ENCODE assay signal across 8 mouse cellular contexts in the genomic region with DNA sequence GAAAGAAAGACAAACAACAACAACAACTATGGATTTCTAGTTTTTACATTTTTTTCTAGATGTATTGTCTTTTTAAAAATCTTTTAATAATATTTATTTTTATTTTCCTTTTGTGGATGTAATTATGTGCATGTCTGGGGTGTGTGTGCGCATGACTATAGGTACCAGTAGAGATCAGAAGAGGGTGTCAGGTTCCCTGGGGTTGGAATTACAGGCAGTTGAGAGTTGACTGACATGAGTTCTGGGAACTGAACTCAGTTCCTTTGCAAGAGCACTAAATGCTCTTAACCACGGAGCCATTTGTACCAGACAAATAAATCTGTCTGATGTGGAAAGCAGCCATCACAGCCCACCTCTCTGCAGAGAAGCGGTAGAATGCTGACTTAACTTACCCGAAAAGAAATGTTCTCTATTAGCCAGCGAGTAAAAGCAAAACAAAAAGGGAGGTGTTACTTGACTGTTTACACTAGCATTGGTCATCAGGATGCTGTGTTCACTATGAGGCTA. TPM values are rescaled to one million over a fixed set of nuclear protein-coding genes. Genes with fewer than 3 reads are reported as not detected.
DNase-seq lines count a peak whose midpoint lies in the region; ATAC-seq and TF ChIP-seq lines count a peak whose summit lies in the region.

No protein-coding gene starts in this region.

- no peak overlapping the region for H3K9ac ChIP-seq in kidney, embryonic 15.5 days
- H3K9ac ChIP-seq in lung, embryonic 16.5 days (ENCODE audit: low read length): peak overlapping the region; percentile 53
- H3K9ac ChIP-seq in stomach, postnatal 0 days (ENCODE audit: low read length): no peak overlapping the region

- H3K27ac ChIP-seq in kidney, embryonic 15.5 days: no peak overlapping the region
- H3K27ac ChIP-seq in bone marrow, adult 2 months (ENCODE audit: control insufficient read depth, insufficient read depth, low read depth, low read length, poor library complexity): no peak overlapping the region
- H3K27ac ChIP-seq in lung, embryonic 16.5 days (ENCODE audit: low read length): no peak overlapping the region
- H3K27ac ChIP-seq in stomach, postnatal 0 days (replicated peaks): no peak overlapping the region

- no peaks in the 10 kb centered on the region for H3K9me3 ChIP-seq in kidney, embryonic 15.5 days (replicated peaks)
- H3K9me3 ChIP-seq in lung, embryonic 16.5 days (ENCODE audit: control insufficient read depth, low read length): no peaks in the 10 kb centered on the region
- H3K9me3 ChIP-seq in stomach, postnatal 0 days (ENCODE audit: control insufficient read depth, low read length): no peaks in the 10 kb centered on the region

- DNase-seq in kidney, postnatal 10 days: no peak
- DNase-seq in heart, postnatal 36 days: peak; percentile 13 to 44
- DNase-seq in stomach, postnatal 0 days (ENCODE audit: low spot score): no peak
- DNase-seq in embryo, embryonic 9.5 days (ENCODE audit: extremely low spot score): no peak
- no peak for DNase-seq in adrenal gland, postnatal 14 days

- H3K36me3 ChIP-seq in kidney, embryonic 15.5 days: no peaks in the 10 kb centered on the region
- H3K36me3 ChIP-seq in lung, embryonic 16.5 days (ENCODE audit: control insufficient read depth, insufficient read depth, low read length): no peaks in the 10 kb centered on the region
- H3K36me3 ChIP-seq in stomach, postnatal 0 days (ENCODE audit: control insufficient read depth, insufficient read depth, low read length): no peaks in the 10 kb centered on the region

- peak; percentile 36; the same call in 1 of the 2 replicates for ATAC-seq in kidney, embryonic 15.5 days (replicated peaks; ENCODE audit: low FRiP score)
- no peak for ATAC-seq in lung, embryonic 16.5 days (ENCODE audit: low read depth)
- ATAC-seq in stomach, postnatal 0 days (ENCODE audit: low FRiP score, low TSS enrichment): no peak

- 0 out of 2 replicates have a peak, but pooled peaks cover 3% of the 10 kb centered on the region for H3K4me1 ChIP-seq in kidney, embryonic 15.5 days
- no peaks in the 10 kb centered on the region; the same call in 1 of the 2 replicates for H3K4me1 ChIP-seq in bone marrow, adult 2 months (ENCODE audit: control insufficient read depth, insufficient read depth, low read length)
- no peaks in the 10 kb centered on the region for H3K4me1 ChIP-seq in lung, embryonic 16.5 days (replicated peaks; ENCODE audit: control insufficient read depth, insufficient read depth, low read length)
- no peaks in the 10 kb centered on the region for H3K4me1 ChIP-seq in stomach, postnatal 0 days (replicated peaks; ENCODE audit: control insufficient read depth, insufficient read depth)

- no peak for TF ChIP-seq EP300 in stomach, postnatal 0 days (optimal IDR thresholded peaks at IDR 0.05)

- intact Hi-C loops in heart, postnatal 36 days (cut with DNase I): no loop called here

- no peaks in the 10 kb centered on the region for H3K27me3 ChIP-seq in kidney, embryonic 15.5 days
- H3K27me3 ChIP-seq in lung, embryonic 16.5 days (ENCODE audit: control insufficient read depth, insufficient read depth, low read depth, low read length): no peaks in the 10 kb centered on the region
- no peaks in the 10 kb centered on the region for H3K27me3 ChIP-seq in stomach, postnatal 0 days (ENCODE audit: control insufficient read depth, insufficient read depth, low read length)

- TF ChIP-seq CTCF in bone marrow, adult 2 months (IDR thresholded peaks at IDR 0.05; ENCODE audit: control insufficient read depth, insufficient read depth, low read length): no peak
- TF ChIP-seq CTCF in stomach, postnatal 0 days (IDR thresholded peaks at IDR 0.05; ENCODE audit: low read depth): no peak

- TF ChIP-seq POLR2A in bone marrow, adult 2 months (IDR thresholded peaks at IDR 0.05; ENCODE audit: borderline replicate concordance, control insufficient read depth, low read depth, low read length): no peak

- 48% methylated on average over 5 of the region's 5 CpGs for WGBS in kidney, embryonic 15.5 days
- 23% methylated on average over 5 of the region's 5 CpGs for WGBS in bone marrow, adult 2 months
- 32% methylated on average over 5 of the region's 5 CpGs for WGBS in lung, embryonic 16.5 days
- WGBS in stomach, postnatal 0 days: 37% methylated on average over 5 of the region's 5 CpGs

- H3K4me2 ChIP-seq in kidney, embryonic 15.5 days: peak overlapping the region; percentile 54
- peak overlapping the region; percentile 62 for H3K4me2 ChIP-seq in lung, embryonic 16.5 days (ENCODE audit: low read depth, low read length)
- peak overlapping the region; percentile 52 for H3K4me2 ChIP-seq in stomach, postnatal 0 days (replicated peaks; ENCODE audit: low read depth)

- peak overlapping the region; percentile 36 for H3K4me3 ChIP-seq in kidney, embryonic 15.5 days (replicated peaks)
- H3K4me3 ChIP-seq in bone marrow, adult 2 months (replicated peaks; ENCODE audit: control insufficient read depth, low read depth, low read length): peak overlapping the region; percentile 65
- H3K4me3 ChIP-seq in lung, embryonic 16.5 days (ENCODE audit: low read length): peak overlapping the region; percentile 49
- peak overlapping the region; percentile 38 for H3K4me3 ChIP-seq in stomach, postnatal 0 days (ENCODE audit: low read depth, low read length)

RNA-seq across cellular contexts. Expression of a gene that starts 44.0 kb away (rescaled TPM):
- polyA plus RNA-seq in kidney, embryonic 15.5 days (2015; fragmentation: Nextera tagmentation; extraction: Ambion mirVana): 27.2 TPM in 2 replicates
- polyA plus RNA-seq in bone marrow, adult 2 months (2011; ENCODE audit: insufficient read depth, insufficient read length, low replicate concordance, missing spikeins): 4.3 and 10.9 TPM in 2 replicates
- total RNA-seq in heart, postnatal 36 days (2021): 1 to 10 TPM; 3.7 to 3.9 TPM
- polyA plus RNA-seq in lung, embryonic 16.5 days (2015; fragmentation: Nextera tagmentation; extraction: Ambion mirVana): 24.5 and 26.1 TPM in 2 replicates
- polyA plus RNA-seq in stomach, postnatal 0 days (2015; fragmentation: Nextera tagmentation; extraction: Ambion mirVana): 9.0 TPM in 2 replicates
- total RNA-seq in adrenal gland, postnatal 14 days (2021): 11.1 and 11.9 TPM in 2 replicates

Comparison
In these comparisons a context has a peak if more than half of its experiments do, and no peak if none do; other contexts are left out.
1. DNase-seq: peak in heart, postnatal 36 days (2 of 2); none in kidney, postnatal 10 days (single experiment), stomach, postnatal 0 days (single experiment), embryo, embryonic 9.5 days (single experiment) and adrenal gland, postnatal 14 days (single experiment).
2. Peak in every context shown above with its lines, with median percentiles within 50 percentile points of each other: H3K4me2 ChIP-seq and H3K4me3 ChIP-seq.